Mouse (Mus musculus) liver, embryonic 16.5 days (tissue): Measurements from ENCODE around the gene Sox6. TPM values are rescaled to one million over a fixed set of nuclear protein-coding genes. Genes with fewer than 3 reads are reported as not detected.

Source experiments
- ATAC-seq: fragments of 200-750 bp; cut with Nextera tagmentation; 2 replicates; pipeline ENCODE4 v1.8.0; 2017; ENCODE audit warnings: low read depth, mild to moderate bottlenecking, moderate number of reproducible peaks, moderate library complexity
- H3K27ac ChIP-seq: fragments of 300-500 bp; sonication (generic); 2 replicates; pipeline ENCODE4 v1.5.1; 2014; ENCODE audit warnings: mild to moderate bottlenecking, low read length
- H3K27me3 ChIP-seq: fragments of 300-500 bp; sonication (generic); 2 replicates; pipeline ENCODE4 v1.6.1; 2014; ENCODE audit warnings: low read depth, low read length, mixed read lengths; ENCODE audit not compliant: control insufficient read depth, insufficient read depth
- H3K36me3 ChIP-seq: fragments of 300-500 bp; sonication (generic); 2 replicates; pipeline ENCODE4 v1.6.1; 2014; ENCODE audit warnings: mild to moderate bottlenecking; ENCODE audit not compliant: control insufficient read depth, insufficient read depth
- H3K4me1 ChIP-seq: fragments of 300-500 bp; sonication (generic); 2 replicates; pipeline ENCODE4 v1.6.1; 2014; ENCODE audit warnings: low read depth, low read length, mixed read lengths; ENCODE audit not compliant: control insufficient read depth
- H3K4me2 ChIP-seq: fragments of 300-500 bp; sonication (generic); 2 replicates; pipeline ENCODE4 v1.6.1; 2014; ENCODE audit warnings: low read depth, low read length, mixed read lengths
- H3K4me3 ChIP-seq: fragments of 300-500 bp; sonication (generic); 2 replicates; pipeline ENCODE4 v1.5.1; 2014; ENCODE audit warnings: low read depth, mild to moderate bottlenecking, low read length
- H3K9ac ChIP-seq: fragments of 300-500 bp; sonication (generic); 2 replicates; pipeline ENCODE4 v1.6.1; 2014; ENCODE audit warnings: low read depth, low read length
- H3K9me3 ChIP-seq: fragments of 300-500 bp; sonication (generic); replicated peaks from 2 replicates; pipeline ENCODE4 v1.6.1; 2016; ENCODE audit warnings: low read length; ENCODE audit not compliant: control insufficient read depth
- WGBS: fragments of 180-500 bp; shearing (Covaris S2); extraction: QIAGEN DNeasy Blood & Tissue Kit; methylation state at CpG from one replicate; pipeline ENCODE4 v1.1.7; 2014; ENCODE audit not compliant: insufficient replicate concordance; 5-methylcytosine and 5-hydroxymethylcytosine counted together
- polyA plus RNA-seq: library from polyadenylated mRNA; unstranded; fragments of >200 nt; fragmentation: Nextera tagmentation; extraction: Ambion mirVana; gene quantifications from 2 replicates; pipeline ENCODE4 v1.2.1, GENCODE M21; 2015

Gene Sox6
- polyA plus RNA-seq, 1 experiment from 2014 or later, result 84.8 TPM

- no peak overlapping the region for H3K9ac ChIP-seq
- H3K9me3 ChIP-seq, result no peaks in the 10 kb centered on the region
- ATAC-seq, result no peak
- no peak overlapping the region for H3K27ac ChIP-seq
- 75% methylated on average over 6 of the region's 6 CpGs for WGBS
- H3K4me2 ChIP-seq, result no peak overlapping the region
- no peaks in the 10 kb centered on the region for H3K36me3 ChIP-seq
- no peaks in the 10 kb centered on the region for H3K27me3 ChIP-seq
- no peak overlapping the region for H3K4me3 ChIP-seq
- H3K4me1 ChIP-seq, result no peaks in the 10 kb centered on the region; the same call in 1 of the 2 replicates
These were observed 571.8 kb downstream of the Sox6 start for GRCm38 (mm10) chr7:115466811-115467210.

- no peak overlapping the region for H3K9ac ChIP-seq
- ATAC-seq, result no peak
- WGBS, result 63% methylated on average over 2 of the region's 2 CpGs
- no peaks in the 10 kb centered on the region for H3K36me3 ChIP-seq
- no peaks in the 10 kb centered on the region; the same call in 1 of the 2 replicates for H3K4me1 ChIP-seq
- H3K4me3 ChIP-seq, result no peak overlapping the region
- H3K27ac ChIP-seq, result no peak overlapping the region
- no peaks in the 10 kb centered on the region for H3K9me3 ChIP-seq
- H3K27me3 ChIP-seq, result no peaks in the 10 kb centered on the region
- no peak overlapping the region for H3K4me2 ChIP-seq
These were observed 575.2 kb downstream of the Sox6 start for GRCm38 (mm10) chr7:115463367-115463766.

GRCm38 (mm10) chr7:115462276-115462675 lies 576.3 kb downstream of the Sox6 start:
- 43% methylated on average over 4 of the region's 4 CpGs for WGBS

GRCm38 (mm10) chr7:115454988-115455387 lies 583.6 kb downstream of the Sox6 start:
- H3K4me2 ChIP-seq, result no peak overlapping the region
- no peaks in the 10 kb centered on the region for H3K4me1 ChIP-seq
- no peaks in the 10 kb centered on the region for H3K36me3 ChIP-seq
- no peak overlapping the region for H3K27ac ChIP-seq
- ATAC-seq, result no peak
- H3K9ac ChIP-seq, result no peak overlapping the region
- WGBS, result 63% methylated on average over 5 of the region's 5 CpGs
- H3K27me3 ChIP-seq, result no peaks in the 10 kb centered on the region
- H3K9me3 ChIP-seq, result no peaks in the 10 kb centered on the region
- H3K4me3 ChIP-seq, result no peak overlapping the region

More at GRCm38 (mm10) chr7:115462276-115462675, 576.3 kb downstream of the Sox6 start:
- H3K27ac ChIP-seq, result no peak overlapping the region
- no peak overlapping the region for H3K4me2 ChIP-seq
- H3K9me3 ChIP-seq, result no peaks in the 10 kb centered on the region
- ATAC-seq, result peak; percentile 61
- no peak overlapping the region for H3K4me3 ChIP-seq
- no peaks in the 10 kb centered on the region for H3K36me3 ChIP-seq
- H3K4me1 ChIP-seq, result no peaks in the 10 kb centered on the region; the same call in 1 of the 2 replicates
- no peaks in the 10 kb centered on the region for H3K27me3 ChIP-seq
- H3K9ac ChIP-seq, result no peak overlapping the region

GRCm38 (mm10) chr7:115453713-115454073 lies 584.9 kb downstream of the Sox6 start:
- Histone ChIP-seq H3K9ac (no peak overlapping the region), H3K9me3 (no peaks in the 10 kb centered on the region), H3K27me3 (no peaks in the 10 kb centered on the region), H3K4me2 (0 out of 2 replicates have a peak overlapping the region, but pooled peaks have one; percentile 23), H3K4me3 (no peak overlapping the region), H3K27ac (no peak overlapping the region), H3K4me1 (no peaks in the 10 kb centered on the region), H3K36me3 (no peaks in the 10 kb centered on the region)
- 60% methylated on average over 7 of the region's 7 CpGs for WGBS
- ATAC-seq, result no peak

- H3K4me1 ChIP-seq, result no peaks in the 10 kb centered on the region
- no peak overlapping the region for H3K9ac ChIP-seq
- no peaks in the 10 kb centered on the region for H3K27me3 ChIP-seq
- H3K4me2 ChIP-seq, result peak overlapping the region; percentile 23; the same call in 1 of the 2 replicates
- H3K4me3 ChIP-seq, result no peak overlapping the region
- 29% methylated on average over 21 of the region's 21 CpGs for WGBS
- H3K27ac ChIP-seq, result no peak overlapping the region
- no peak for ATAC-seq
- no peaks in the 10 kb centered on the region for H3K9me3 ChIP-seq
- H3K36me3 ChIP-seq, result no peaks in the 10 kb centered on the region
These were observed 585.4 kb downstream of the Sox6 start for GRCm38 (mm10) chr7:115453042-115453712.

GRCm38 (mm10) chr7:115450431-115451195 lies 588.0 kb downstream of the Sox6 start:
- Histone ChIP-seq H3K36me3 (no peaks in the 10 kb centered on the region), H3K4me2 (no peak overlapping the region), H3K27ac (no peak overlapping the region), H3K9ac (no peak overlapping the region), H3K27me3 (no peaks in the 10 kb centered on the region), H3K4me3 (no peak overlapping the region), H3K4me1 (no peaks in the 10 kb centered on the region), H3K9me3 (no peaks in the 10 kb centered on the region)
- no peak for ATAC-seq
- 56% methylated on average over 23 of the region's 23 CpGs for WGBS

- H3K9ac ChIP-seq, result no peak overlapping the region
- H3K4me2 ChIP-seq, result no peak overlapping the region
- no peak overlapping the region for H3K27ac ChIP-seq
- no peaks in the 10 kb centered on the region for H3K4me1 ChIP-seq
- H3K27me3 ChIP-seq, result no peaks in the 10 kb centered on the region
- no peaks in the 10 kb centered on the region for H3K36me3 ChIP-seq
- ATAC-seq, result no peak
- 61% methylated on average over 8 of the region's 8 CpGs for WGBS
- no peak overlapping the region for H3K4me3 ChIP-seq
- H3K9me3 ChIP-seq, result no peaks in the 10 kb centered on the region
These were observed 590.1 kb downstream of the Sox6 start for GRCm38 (mm10) chr7:115448403-115449025.

- H3K4me2 ChIP-seq, result no peak overlapping the region
- no peak overlapping the region for H3K27ac ChIP-seq
- no peaks in the 10 kb centered on the region for H3K4me1 ChIP-seq
- H3K4me3 ChIP-seq, result no peak overlapping the region
- no peak overlapping the region for H3K9ac ChIP-seq
- H3K9me3 ChIP-seq, result no peaks in the 10 kb centered on the region
- no peaks in the 10 kb centered on the region for H3K27me3 ChIP-seq
- 53% methylated on average over 3 of the region's 3 CpGs for WGBS
- no peaks in the 10 kb centered on the region for H3K36me3 ChIP-seq
- ATAC-seq, result no peak
These were observed 591.5 kb downstream of the Sox6 start for GRCm38 (mm10) chr7:115447091-115447490.
